Mouse (Mus musculus): ENCODE measurements around the gene Ccl12. TPM values are rescaled to one million over a fixed set of nuclear protein-coding genes. Genes with fewer than 3 reads are reported as not detected.

Ccl12 gene
- 0.38 TPM in 1 of 2 replicates, not detected in the other for polyA plus RNA-seq (2014; fragmentation: Nextera tagmentation; extraction: Ambion mirVana)

GRCm38 (mm10) chr11:82101529-82101928, at the start of gene Ccl12:
Gene Ccl12, plus strand, starts transcription at chr11:82101845.
- H3K4me2 ChIP-seq, result no peak within 1 kb of the TSS
- DNase-seq (ENCODE audit: low spot score) (no peak), ATAC-seq (replicated peaks; ENCODE audit: low FRiP score) (no peak)
- no peaks in the 10 kb centered on the region for H3K27me3 ChIP-seq (replicated peaks; ENCODE audit: control insufficient read depth, insufficient read depth, low read length)
- WGBS, result 48% methylated on average over 2 of the region's 2 CpGs
- no peaks in the 10 kb centered on the region for H3K36me3 ChIP-seq (ENCODE audit: control insufficient read depth, insufficient read depth, low read length)
- H3K27ac ChIP-seq (ENCODE audit: low read depth, low read length), result no peak within 1 kb of the TSS
- no peak within 1 kb of the TSS for H3K9ac ChIP-seq (ENCODE audit: low read depth, low read length)
- no peaks in the 10 kb centered on the region for H3K9me3 ChIP-seq (ENCODE audit: control insufficient read depth, low read length)
- no peak within 1 kb of the TSS for H3K4me3 ChIP-seq (ENCODE audit: low read depth, low read length)
- no peaks in the 10 kb centered on the region for H3K4me1 ChIP-seq (replicated peaks; ENCODE audit: control insufficient read depth, insufficient read depth, low read length)

DNA sequence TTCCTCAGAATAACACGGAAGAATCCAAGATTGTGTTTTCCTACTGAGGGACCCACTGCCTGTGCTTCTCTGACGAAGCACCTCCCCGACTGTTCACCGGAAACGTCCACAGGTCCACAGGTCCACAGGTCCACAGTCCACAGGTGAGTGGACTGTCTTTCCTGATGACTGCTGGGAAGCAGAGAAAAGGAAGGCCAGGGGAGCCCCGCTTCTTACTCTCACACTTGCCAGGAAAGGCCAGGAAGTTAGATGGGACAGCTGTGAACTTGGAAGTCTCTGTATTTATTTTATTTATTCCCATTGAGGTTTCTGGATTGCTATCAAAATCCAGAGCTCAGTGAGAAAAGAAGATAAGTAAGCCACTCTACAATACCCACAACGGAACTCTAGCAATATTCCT, 47.8 kb upstream of the Ccl12 start:
- Histone ChIP-seq H3K27ac (ENCODE audit: low read depth, low read length) (no peak overlapping the region), H3K36me3 (ENCODE audit: control insufficient read depth, insufficient read depth, low read length) (no peaks in the 10 kb centered on the region), H3K4me1 (replicated peaks; ENCODE audit: control insufficient read depth, insufficient read depth, low read length) (no peaks in the 10 kb centered on the region), H3K9me3 (ENCODE audit: control insufficient read depth, low read length) (no peaks in the 10 kb centered on the region), H3K9ac (ENCODE audit: low read depth, low read length) (no peak overlapping the region), H3K4me2 (no peak overlapping the region), H3K4me3 (ENCODE audit: low read depth, low read length) (no peak overlapping the region), H3K27me3 (replicated peaks; ENCODE audit: control insufficient read depth, insufficient read depth, low read length) (no peaks in the 10 kb centered on the region)
- no peak for ATAC-seq (replicated peaks; ENCODE audit: low FRiP score)
- 81% methylated on average over 7 of the region's 7 CpGs for WGBS
- no peak for DNase-seq (ENCODE audit: low spot score)

- no peaks in the 10 kb centered on the region for H3K4me1 ChIP-seq (replicated peaks; ENCODE audit: control insufficient read depth, insufficient read depth, low read length)
- no peak within 1 kb of the TSS for H3K4me3 ChIP-seq (ENCODE audit: low read depth, low read length)
- ATAC-seq (replicated peaks; ENCODE audit: low FRiP score) (no peak), DNase-seq (ENCODE audit: low spot score) (no peak)
- 74% methylated on average over 6 of the region's 6 CpGs for WGBS
- H3K27me3 ChIP-seq (replicated peaks; ENCODE audit: control insufficient read depth, insufficient read depth, low read length), result no peaks in the 10 kb centered on the region
- no peak within 1 kb of the TSS for H3K27ac ChIP-seq (ENCODE audit: low read depth, low read length)
- no peaks in the 10 kb centered on the region for H3K9me3 ChIP-seq (ENCODE audit: control insufficient read depth, low read length)
- H3K4me2 ChIP-seq, result no peak within 1 kb of the TSS
- H3K9ac ChIP-seq (ENCODE audit: low read depth, low read length), result no peak within 1 kb of the TSS
- no peaks in the 10 kb centered on the region for H3K36me3 ChIP-seq (ENCODE audit: control insufficient read depth, insufficient read depth, low read length)
These were observed 44.0 kb upstream of the Ccl12 start, which contains the start of gene Ccl11 for GRCm38 (mm10) chr11:82057646-82058045. Gene Ccl11, plus strand, starts transcription at chr11:82057823.

DNA sequence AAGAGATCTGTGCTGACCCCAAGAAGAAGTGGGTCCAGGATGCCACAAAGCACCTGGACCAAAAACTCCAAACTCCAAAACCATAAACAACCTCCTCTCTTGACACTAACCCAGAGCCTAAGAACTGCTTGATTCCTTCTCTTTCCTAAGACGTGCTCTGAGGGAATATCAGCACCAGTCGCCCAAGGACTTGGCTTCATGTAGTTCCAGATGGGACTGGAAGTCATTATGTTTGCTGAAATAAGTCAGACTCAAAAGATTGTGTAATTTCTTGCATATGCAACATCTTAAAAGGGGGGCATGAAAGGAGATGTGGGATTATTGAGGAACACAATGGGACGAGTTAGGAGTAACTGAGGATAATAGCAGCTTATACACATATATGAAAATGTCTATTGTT, 39.4 kb upstream of the Ccl12 start:
- H3K9ac ChIP-seq (ENCODE audit: low read depth, low read length), result no peak overlapping the region
- no peaks in the 10 kb centered on the region for H3K36me3 ChIP-seq (ENCODE audit: control insufficient read depth, insufficient read depth, low read length)
- H3K27ac ChIP-seq (ENCODE audit: low read depth, low read length), result no peak overlapping the region
- WGBS, result 73% methylated on average over 3 of the region's 3 CpGs
- no peak overlapping the region for H3K4me3 ChIP-seq (ENCODE audit: low read depth, low read length)
- no peaks in the 10 kb centered on the region for H3K4me1 ChIP-seq (replicated peaks; ENCODE audit: control insufficient read depth, insufficient read depth, low read length)
- no peaks in the 10 kb centered on the region for H3K9me3 ChIP-seq (ENCODE audit: control insufficient read depth, low read length)
- no peak overlapping the region for H3K4me2 ChIP-seq
- no peaks in the 10 kb centered on the region for H3K27me3 ChIP-seq (replicated peaks; ENCODE audit: control insufficient read depth, insufficient read depth, low read length)
- no peak for DNase-seq (ENCODE audit: low spot score)
- ATAC-seq (replicated peaks; ENCODE audit: low FRiP score), result no peak

- no peaks in the 10 kb centered on the region for H3K9me3 ChIP-seq (ENCODE audit: control insufficient read depth, low read length)
- H3K4me1 ChIP-seq (replicated peaks; ENCODE audit: control insufficient read depth, insufficient read depth, low read length), result no peaks in the 10 kb centered on the region
- DNase-seq (ENCODE audit: low spot score), result no peak
- H3K27me3 ChIP-seq (replicated peaks; ENCODE audit: control insufficient read depth, insufficient read depth, low read length), result no peaks in the 10 kb centered on the region
- H3K36me3 ChIP-seq (ENCODE audit: control insufficient read depth, insufficient read depth, low read length), result no peaks in the 10 kb centered on the region
- no peak overlapping the region for H3K4me2 ChIP-seq
- 74% methylated on average over 2 of the region's 2 CpGs for WGBS
- H3K27ac ChIP-seq (ENCODE audit: low read depth, low read length), result no peak overlapping the region
- H3K9ac ChIP-seq (ENCODE audit: low read depth, low read length), result no peak overlapping the region
- no peak for ATAC-seq (replicated peaks; ENCODE audit: low FRiP score)
- no peak overlapping the region for H3K4me3 ChIP-seq (ENCODE audit: low read depth, low read length)
These were observed 38.2 kb upstream of the Ccl12 start for GRCm38 (mm10) chr11:82063454-82063853.

GRCm38 (mm10) chr11:82066953-82067571, 34.6 kb upstream of the Ccl12 start:
- 79% methylated on average over 7 of the region's 7 CpGs for WGBS
- Histone ChIP-seq H3K9me3 (ENCODE audit: control insufficient read depth, low read length) (no peaks in the 10 kb centered on the region), H3K27me3 (replicated peaks; ENCODE audit: control insufficient read depth, insufficient read depth, low read length) (no peaks in the 10 kb centered on the region), H3K4me3 (ENCODE audit: low read depth, low read length) (no peak overlapping the region), H3K36me3 (ENCODE audit: control insufficient read depth, insufficient read depth, low read length) (no peaks in the 10 kb centered on the region), H3K4me2 (no peak overlapping the region), H3K27ac (ENCODE audit: low read depth, low read length) (no peak overlapping the region), H3K9ac (ENCODE audit: low read depth, low read length) (no peak overlapping the region), H3K4me1 (replicated peaks; ENCODE audit: control insufficient read depth, insufficient read depth, low read length) (no peaks in the 10 kb centered on the region)
- DNase-seq (ENCODE audit: low spot score) (no peak), ATAC-seq (replicated peaks; ENCODE audit: low FRiP score) (no peak)

DNA sequence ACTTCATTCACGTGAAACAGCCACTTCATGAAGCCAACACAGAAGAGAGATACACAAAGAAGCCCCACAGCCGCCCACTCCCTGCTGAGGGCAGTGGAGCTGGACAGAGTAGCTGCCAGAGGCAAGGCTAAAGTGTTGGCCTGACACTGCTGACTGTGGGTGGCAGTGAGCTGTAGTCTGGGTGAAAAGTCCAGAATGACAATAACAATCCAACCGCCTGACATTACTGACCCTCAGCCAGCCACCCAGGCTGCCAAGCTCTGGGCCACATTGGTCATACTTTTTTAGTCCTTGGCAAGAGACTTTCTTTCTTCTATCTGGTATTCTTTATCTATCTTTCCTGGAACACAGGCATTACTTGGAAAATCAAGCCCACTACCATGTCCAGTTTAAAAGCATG, 30.6 kb upstream of the Ccl12 start:
- Histone ChIP-seq H3K9me3 (ENCODE audit: control insufficient read depth, low read length) (no peaks in the 10 kb centered on the region), H3K27ac (ENCODE audit: low read depth, low read length) (no peak overlapping the region), H3K4me3 (ENCODE audit: low read depth, low read length) (no peak overlapping the region), H3K4me1 (replicated peaks; ENCODE audit: control insufficient read depth, insufficient read depth, low read length) (no peaks in the 10 kb centered on the region), H3K27me3 (replicated peaks; ENCODE audit: control insufficient read depth, insufficient read depth, low read length) (no peaks in the 10 kb centered on the region), H3K36me3 (ENCODE audit: control insufficient read depth, insufficient read depth, low read length) (no peaks in the 10 kb centered on the region), H3K9ac (ENCODE audit: low read depth, low read length) (no peak overlapping the region), H3K4me2 (no peak overlapping the region)
- no peak for ATAC-seq (replicated peaks; ENCODE audit: low FRiP score)
- DNase-seq (ENCODE audit: low spot score), result no peak
- 72% methylated on average over 3 of the region's 3 CpGs for WGBS

GRCm38 (mm10) chr11:82072374-82072773, 29.3 kb upstream of the Ccl12 start:
- Histone ChIP-seq H3K27ac (ENCODE audit: low read depth, low read length) (no peak overlapping the region), H3K4me2 (no peak overlapping the region), H3K9ac (ENCODE audit: low read depth, low read length) (no peak overlapping the region), H3K4me1 (replicated peaks; ENCODE audit: control insufficient read depth, insufficient read depth, low read length) (no peaks in the 10 kb centered on the region), H3K9me3 (ENCODE audit: control insufficient read depth, low read length) (no peaks in the 10 kb centered on the region), H3K36me3 (ENCODE audit: control insufficient read depth, insufficient read depth, low read length) (no peaks in the 10 kb centered on the region), H3K27me3 (replicated peaks; ENCODE audit: control insufficient read depth, insufficient read depth, low read length) (no peaks in the 10 kb centered on the region), H3K4me3 (ENCODE audit: low read depth, low read length) (no peak overlapping the region)
- DNase-seq (ENCODE audit: low spot score) (no peak), ATAC-seq (replicated peaks; ENCODE audit: low FRiP score) (no peak)
- WGBS, result 50% methylated on average over 1 of the region's 1 CpGs

DNA sequence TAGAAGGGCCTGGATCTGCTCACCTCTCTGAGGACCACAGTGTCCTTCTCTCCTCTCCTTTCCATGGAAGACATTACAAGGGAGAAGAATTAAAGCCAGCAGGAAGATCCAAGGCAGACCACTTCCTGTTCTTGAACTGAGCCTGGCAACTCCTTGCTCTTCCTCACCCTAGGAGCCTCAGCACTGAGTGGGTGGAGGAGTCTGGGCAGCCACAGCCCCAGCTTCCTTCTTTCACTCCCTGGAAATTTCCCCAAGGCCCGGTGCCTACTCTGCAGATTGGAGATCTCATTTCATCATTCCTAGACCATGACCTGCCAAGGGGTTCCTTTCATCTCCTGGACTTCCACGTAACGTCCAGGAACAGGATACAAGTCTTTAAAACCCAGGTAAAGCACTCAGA, 28.7 kb upstream of the Ccl12 start:
- Histone ChIP-seq H3K9me3 (ENCODE audit: control insufficient read depth, low read length) (no peaks in the 10 kb centered on the region), H3K27ac (ENCODE audit: low read depth, low read length) (no peak overlapping the region), H3K9ac (ENCODE audit: low read depth, low read length) (no peak overlapping the region), H3K4me3 (ENCODE audit: low read depth, low read length) (no peak overlapping the region), H3K27me3 (replicated peaks; ENCODE audit: control insufficient read depth, insufficient read depth, low read length) (no peaks in the 10 kb centered on the region), H3K4me1 (replicated peaks; ENCODE audit: control insufficient read depth, insufficient read depth, low read length) (no peaks in the 10 kb centered on the region), H3K36me3 (ENCODE audit: control insufficient read depth, insufficient read depth, low read length) (no peaks in the 10 kb centered on the region), H3K4me2 (no peak overlapping the region)
- DNase-seq (ENCODE audit: low spot score), result no peak
- WGBS, result 60% methylated on average over 3 of the region's 3 CpGs
- ATAC-seq (replicated peaks; ENCODE audit: low FRiP score), result no peak
